Mouse (Mus musculus): ENCODE measurements at regions not wholly inside any gene's neighbourhood (a gene's known extent, or its start where the extent isn't known, plus 50 kb on each side); places are given as distances from the start of the nearest gene placed in this dataset.

- no peak for DNase-seq (ENCODE audit: low read depth, low spot score)
Measured at GRCm38 (mm10) chr15:62290687-62291086, 1367.9 kb upstream of the A1bg start.

GRCm38 (mm10) chr15:62286666-62287655, 1364.1 kb upstream of the A1bg start:
- DNase-seq (ENCODE audit: low read depth, low spot score): no peak

GRCm38 (mm10) chr15:62284606-62285531, 1362.1 kb upstream of the A1bg start:
- no peak for DNase-seq (ENCODE audit: low read depth, low spot score)

GRCm38 (mm10) chr15:62283661-62284429, 1361.0 kb upstream of the A1bg start:
- no peak for DNase-seq (ENCODE audit: low read depth, low spot score)

GRCm38 (mm10) chr15:62282646-62283045, 1359.8 kb upstream of the A1bg start:
- no peak for DNase-seq (ENCODE audit: low read depth, low spot score)

- no peak for DNase-seq (ENCODE audit: low read depth, low spot score)
Measured at GRCm38 (mm10) chr15:62282116-62282515, 1359.3 kb upstream of the A1bg start.

GRCm38 (mm10) chr15:62279526-62279925, 1356.7 kb upstream of the A1bg start:
- no peak for DNase-seq (ENCODE audit: low read depth, low spot score)

GRCm38 (mm10) chr15:62274818-62275217, 1352.0 kb upstream of the A1bg start:
- DNase-seq (ENCODE audit: low read depth, low spot score): no peak

- no peak for DNase-seq (ENCODE audit: low read depth, low spot score)
Measured at GRCm38 (mm10) chr15:62273855-62274488, 1351.2 kb upstream of the A1bg start.

- DNase-seq (ENCODE audit: low read depth, low spot score): no peak
Measured at GRCm38 (mm10) chr15:62272755-62273154, 1349.9 kb upstream of the A1bg start.

- peak; percentile 40 for DNase-seq (ENCODE audit: low read depth, low spot score)
Measured at GRCm38 (mm10) chr15:62271428-62271827, 1348.6 kb upstream of the A1bg start.

- DNase-seq (ENCODE audit: low read depth, low spot score): peak; percentile 33
Measured at GRCm38 (mm10) chr15:62268189-62268588, 1345.4 kb upstream of the A1bg start.

- no peak for DNase-seq (ENCODE audit: low read depth, low spot score)
Measured at GRCm38 (mm10) chr15:62267536-62267935, 1344.7 kb upstream of the A1bg start.

- DNase-seq (ENCODE audit: low read depth, low spot score): no peak
Measured at GRCm38 (mm10) chr15:62266025-62266424, 1343.2 kb upstream of the A1bg start.

GRCm38 (mm10) chr15:62265484-62265937, 1342.7 kb upstream of the A1bg start:
- peak; percentile 57 for DNase-seq (ENCODE audit: low read depth, low spot score)

GRCm38 (mm10) chr15:62264966-62265365, 1342.2 kb upstream of the A1bg start:
- DNase-seq (ENCODE audit: low read depth, low spot score): no peak

GRCm38 (mm10) chr15:62264183-62264582, 1341.4 kb upstream of the A1bg start:
- no peak for DNase-seq (ENCODE audit: low read depth, low spot score)

- no peak for DNase-seq (ENCODE audit: low read depth, low spot score)
Measured at GRCm38 (mm10) chr15:62262487-62262886, 1339.7 kb upstream of the A1bg start.

- no peak for DNase-seq (ENCODE audit: low read depth, low spot score)
Measured at GRCm38 (mm10) chr15:62261520-62261919, 1338.7 kb upstream of the A1bg start.

- DNase-seq (ENCODE audit: low read depth, low spot score): no peak
Measured at GRCm38 (mm10) chr15:62258611-62259010, 1335.8 kb upstream of the A1bg start.

GRCm38 (mm10) chr15:62257955-62258354, 1335.1 kb upstream of the A1bg start:
- DNase-seq (ENCODE audit: low read depth, low spot score): no peak

All from CD4-positive helper T cell, adult 2 months (primary cell).